Mouse (Mus musculus) central nervous system, embryonic 11.5 days (tissue): Measurements from ENCODE around the gene Ipmk. TPM values are rescaled to one million over a fixed set of nuclear protein-coding genes. Genes with fewer than 3 reads are reported as not detected.

Source experiments
- polyA plus RNA-seq: library from polyadenylated mRNA; depleted of rRNA; stranded (reverse); fragments of >200 nt; gene quantifications from 2 replicates; pipeline ENCODE4 v1.2.3, GENCODE M21; 2012; rRNA removed

Gene Ipmk
- 12.5 and 13.9 TPM in 2 replicates for polyA plus RNA-seq

GRCm38 (mm10) chr10:71347509-71347949 is at the start of gene Ipmk:
Gene Ipmk (plus strand): TSS chr10:71347763.

GRCm38 (mm10) chr10:71344579-71345143 is 2.9 kb upstream of the Ipmk start, which contains the start of gene Cisd1:
Gene Cisd1 (minus strand): TSS chr10:71344954.

Other genes with a start within 250 kb of the Ipmk start
- 7.0 and 12.8 TPM in 2 replicates for gene Bicc1, start 188.1 kb upstream of the Ipmk start, polyA plus RNA-seq
- gene Tfam, start 109.5 kb upstream of the Ipmk start, polyA plus RNA-seq: 45.5 and 63.2 TPM in 2 replicates
- 79.2 and 127 TPM in 2 replicates for gene Ube2d1, start 62.5 kb upstream of the Ipmk start, polyA plus RNA-seq
- 60.3 and 64.0 TPM in 2 replicates for gene Cisd1, start 2.8 kb upstream of the Ipmk start, polyA plus RNA-seq